Mouse (Mus musculus): ENCODE measurements around the gene Zfp26.

Gene Zfp26

DNA sequence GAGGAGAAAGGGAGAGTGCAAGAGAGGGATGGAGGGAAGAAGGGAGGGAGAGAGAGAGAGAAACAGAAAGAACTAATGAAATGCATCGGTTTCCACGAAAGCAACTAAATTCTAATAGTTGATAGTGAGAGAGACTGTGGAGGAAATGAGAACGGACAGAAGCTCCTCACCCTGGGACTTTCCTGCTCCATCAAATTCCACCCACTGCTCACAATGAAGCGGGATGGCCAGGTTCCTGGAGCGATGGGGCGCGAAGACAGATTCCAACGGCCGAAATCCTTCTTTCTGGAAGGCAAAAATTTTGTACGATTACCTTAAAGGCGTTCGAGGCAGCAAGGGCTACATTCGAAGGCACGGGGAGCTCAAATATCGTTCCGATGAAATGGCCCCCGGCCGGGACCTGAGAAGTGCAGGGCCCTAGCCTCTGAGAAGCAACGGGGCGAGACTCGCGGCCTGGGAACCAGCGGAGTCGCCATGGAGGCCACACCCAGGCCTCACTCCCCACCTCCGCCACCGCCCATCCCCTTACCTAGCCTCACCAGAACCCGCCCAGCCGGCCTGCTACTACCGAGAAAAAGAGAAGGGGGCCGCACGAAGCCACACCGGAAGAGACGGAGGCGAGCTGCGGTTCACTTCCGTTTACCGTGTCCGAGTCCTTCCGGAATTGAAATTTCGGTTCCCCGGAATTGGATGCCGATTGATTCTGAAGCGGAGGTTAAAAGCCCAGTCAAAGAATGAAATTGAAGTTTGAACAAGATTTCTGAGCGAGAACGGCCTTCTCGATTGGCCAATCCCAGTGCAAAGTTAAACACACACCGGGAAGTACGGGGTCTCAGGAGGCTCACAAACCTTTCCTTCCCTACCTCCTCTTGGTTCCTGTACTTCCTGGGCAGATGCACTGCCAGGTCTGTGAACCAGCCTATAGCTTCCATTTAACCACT lies at the start of gene Zfp26:
Zfp26 (minus strand) TSS at position 786 of the 941 bp plus-strand sequence.
- DNase-seq (ENCODE audit: low spot score in 2 of 2), result peak; percentile 69 to 77

DNA sequence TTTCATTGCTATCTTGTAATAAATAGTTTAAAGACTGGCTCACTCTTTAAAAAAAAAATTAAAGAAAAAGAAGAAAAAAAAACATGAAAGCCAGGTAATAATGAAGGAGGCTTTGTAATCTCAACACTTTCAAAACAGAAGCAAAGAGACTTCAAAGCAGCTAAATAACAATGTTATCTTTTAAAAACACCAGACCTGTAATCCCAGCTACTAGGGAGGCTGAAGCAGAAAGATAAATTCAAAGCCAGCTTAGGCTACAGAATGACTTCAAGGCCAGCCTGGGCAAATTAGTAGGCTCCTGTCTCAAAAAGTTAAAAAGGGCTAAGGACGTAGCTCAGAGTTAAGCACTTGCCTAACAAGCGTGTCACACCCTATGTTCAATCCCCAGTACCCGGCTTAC lies 49.7 kb upstream of the Zfp26 start:
- DNase-seq (ENCODE audit: low spot score in 2 of 2), result no peak

- DNase-seq (ENCODE audit: low spot score in 2 of 2), result no peak
Measured at GRCm38 (mm10) chr9:20504801-20505200, 44.8 kb upstream of the Zfp26 start.

DNA sequence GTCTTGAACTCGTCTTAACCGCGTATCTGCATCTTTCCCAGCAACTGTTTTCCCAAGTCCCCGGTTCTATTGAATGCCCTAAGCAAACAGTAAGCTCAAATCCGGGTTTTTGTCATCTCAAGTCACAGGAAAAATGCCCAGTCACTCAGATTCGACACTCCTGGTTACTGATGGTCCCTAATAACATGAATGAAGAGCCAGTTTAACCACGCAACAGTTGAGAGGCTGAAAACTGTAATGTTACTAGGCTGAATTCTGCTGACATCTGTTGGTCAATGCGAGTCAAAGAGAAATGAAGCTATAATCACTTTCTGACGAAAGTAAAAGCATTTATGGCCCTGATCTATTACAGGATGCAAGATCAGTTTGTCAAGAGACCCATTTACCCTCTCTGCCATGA lies 33.3 kb upstream of the Zfp26 start:
- no peak for DNase-seq (ENCODE audit: low spot score in 2 of 2)

- DNase-seq (ENCODE audit: low spot score in 2 of 2), result peak; percentile 83 to 91
Measured at GRCm38 (mm10) chr9:20492527-20493233, 32.7 kb upstream of the Zfp26 start, which contains the start of gene Zfp426. Gene Zfp426 (minus strand): TSS chr9:20492746.

GRCm38 (mm10) chr9:20491858-20492526 lies 32.0 kb upstream of the Zfp26 start:
- DNase-seq (ENCODE audit: low spot score in 2 of 2), result no peak

DNA sequence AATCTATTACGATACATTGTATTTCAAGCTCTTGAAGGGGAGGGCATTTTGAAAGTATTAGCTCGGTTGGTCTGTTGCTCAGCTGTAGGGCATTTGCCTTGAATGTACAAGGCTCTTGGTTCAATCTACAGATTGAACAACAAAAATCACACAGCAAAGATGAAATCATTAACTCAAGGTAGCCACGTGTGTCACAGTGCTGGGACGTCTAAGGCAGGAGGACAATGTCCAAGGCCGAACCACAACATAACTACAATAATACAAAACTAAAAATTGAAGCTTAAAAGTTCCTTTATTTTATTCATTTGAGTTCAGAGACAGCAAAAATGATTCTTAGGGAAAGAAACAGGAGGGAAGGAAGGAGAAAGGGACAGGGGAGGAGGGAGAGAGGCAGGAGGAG lies 29.6 kb upstream of the Zfp26 start:
- DNase-seq (ENCODE audit: low spot score in 2 of 2), result no peak

GRCm38 (mm10) chr9:20479396-20479795 lies 19.4 kb upstream of the Zfp26 start:
- DNase-seq (ENCODE audit: low spot score in 2 of 2), result no peak

- DNase-seq (ENCODE audit: low spot score in 2 of 2), result no peak
Measured at GRCm38 (mm10) chr9:20476632-20477031, 16.7 kb upstream of the Zfp26 start.

GRCm38 (mm10) chr9:20466761-20467442 lies 6.9 kb upstream of the Zfp26 start:
- peak; percentile 34 to 71 for DNase-seq (ENCODE audit: low spot score in 2 of 2)

DNA sequence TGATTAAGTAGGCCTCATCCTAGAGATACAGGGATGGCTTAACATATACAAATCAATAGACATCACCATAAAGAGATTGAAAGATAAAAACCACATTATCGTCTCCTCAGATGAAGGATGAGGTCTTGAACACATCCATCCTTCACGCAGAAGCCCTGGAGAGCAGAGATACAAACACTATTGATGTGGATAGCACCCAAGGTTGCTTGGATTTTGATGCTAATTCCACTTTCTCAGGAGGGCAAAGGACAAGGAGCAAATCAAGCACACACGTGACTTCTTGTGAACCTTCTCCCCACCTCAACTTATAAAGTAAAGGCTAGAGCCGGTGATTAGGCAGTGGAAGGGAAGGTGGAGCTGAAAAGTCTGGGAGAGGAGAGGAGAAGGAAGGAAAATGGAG lies 6.3 kb downstream of the Zfp26 start:
- no peak for DNase-seq (ENCODE audit: low spot score in 2 of 2)

GRCm38 (mm10) chr9:20451493-20451892 lies 8.5 kb downstream of the Zfp26 start:
- DNase-seq (ENCODE audit: low spot score in 2 of 2), result no peak

DNA sequence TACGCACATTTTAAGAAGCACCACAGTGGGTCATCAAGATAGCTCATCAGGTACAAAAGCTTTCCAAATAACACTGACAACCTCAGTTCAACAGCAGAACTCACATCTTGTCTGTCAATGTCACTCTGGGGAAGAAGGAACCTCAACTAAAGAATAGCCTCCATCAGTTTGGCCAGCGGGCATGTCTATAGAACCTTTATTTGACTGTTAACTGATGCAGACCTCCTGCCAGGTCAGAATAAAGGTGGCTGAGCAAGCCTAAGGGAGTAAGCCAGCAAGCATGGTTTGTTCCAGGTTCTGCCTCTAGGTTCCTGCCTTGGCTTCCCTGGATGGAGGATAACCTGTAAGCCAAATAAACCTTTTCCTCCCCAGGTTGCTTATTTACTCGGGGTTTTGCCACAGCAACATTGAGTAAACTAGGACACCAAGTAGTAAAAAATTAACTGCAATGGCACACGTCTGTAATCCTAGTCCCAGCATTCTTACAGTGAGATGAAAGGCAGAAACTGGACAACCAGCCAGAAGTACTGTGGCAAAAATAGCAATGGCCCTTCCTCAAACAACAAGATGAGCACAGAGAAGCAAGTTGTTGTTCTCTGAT lies 16.7 kb downstream of the Zfp26 start:
- no peak for DNase-seq (ENCODE audit: low spot score in 2 of 2)

- no peak for DNase-seq (ENCODE audit: low spot score in 2 of 2)
Measured at GRCm38 (mm10) chr9:20430004-20430403, 30.0 kb downstream of the Zfp26 start.

- DNase-seq (ENCODE audit: low spot score in 2 of 2), result no peak
Measured at GRCm38 (mm10) chr9:20411460-20411859, 48.5 kb downstream of the Zfp26 start.

DNA sequence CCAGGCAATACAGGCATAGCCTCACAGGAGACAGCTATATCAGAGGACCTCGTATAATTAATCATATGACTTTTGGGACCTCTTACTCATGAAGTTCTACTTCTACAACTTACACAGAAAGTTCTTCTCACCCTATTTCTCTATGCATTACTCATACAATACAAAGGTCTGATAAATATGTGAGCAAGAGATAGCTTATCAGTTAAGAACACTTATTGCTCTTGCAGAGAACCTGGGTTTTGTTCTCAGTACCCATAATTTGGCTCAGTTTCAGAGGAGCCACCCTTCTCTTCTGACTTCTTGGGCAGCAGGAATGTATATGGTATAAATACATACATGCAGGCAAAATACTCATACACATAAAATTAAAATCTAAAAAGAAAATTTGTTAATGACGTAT lies 50.6 kb downstream of the Zfp26 start:
- no peak for DNase-seq (ENCODE audit: low spot score in 2 of 2)

DNA sequence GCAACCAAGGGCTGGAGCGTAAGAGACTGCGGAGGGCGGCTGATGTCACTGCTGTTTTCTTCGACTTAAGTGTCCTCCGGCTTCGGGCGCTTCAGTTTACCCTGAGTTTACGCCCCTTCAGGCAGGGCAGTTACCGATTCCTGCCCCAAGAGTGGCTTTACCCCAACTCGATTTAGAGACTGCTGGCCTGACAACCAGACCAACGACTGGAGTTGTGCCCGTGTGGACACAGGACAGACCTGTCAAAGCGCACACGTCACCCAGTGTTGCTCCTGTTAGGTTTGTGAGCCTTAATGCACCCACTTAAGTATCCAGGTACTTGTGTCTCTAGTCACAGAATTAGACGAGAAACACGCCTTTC lies 74.6 kb downstream of the Zfp26 start:
- no peak for DNase-seq (ENCODE audit: low spot score in 2 of 2)

DNA sequence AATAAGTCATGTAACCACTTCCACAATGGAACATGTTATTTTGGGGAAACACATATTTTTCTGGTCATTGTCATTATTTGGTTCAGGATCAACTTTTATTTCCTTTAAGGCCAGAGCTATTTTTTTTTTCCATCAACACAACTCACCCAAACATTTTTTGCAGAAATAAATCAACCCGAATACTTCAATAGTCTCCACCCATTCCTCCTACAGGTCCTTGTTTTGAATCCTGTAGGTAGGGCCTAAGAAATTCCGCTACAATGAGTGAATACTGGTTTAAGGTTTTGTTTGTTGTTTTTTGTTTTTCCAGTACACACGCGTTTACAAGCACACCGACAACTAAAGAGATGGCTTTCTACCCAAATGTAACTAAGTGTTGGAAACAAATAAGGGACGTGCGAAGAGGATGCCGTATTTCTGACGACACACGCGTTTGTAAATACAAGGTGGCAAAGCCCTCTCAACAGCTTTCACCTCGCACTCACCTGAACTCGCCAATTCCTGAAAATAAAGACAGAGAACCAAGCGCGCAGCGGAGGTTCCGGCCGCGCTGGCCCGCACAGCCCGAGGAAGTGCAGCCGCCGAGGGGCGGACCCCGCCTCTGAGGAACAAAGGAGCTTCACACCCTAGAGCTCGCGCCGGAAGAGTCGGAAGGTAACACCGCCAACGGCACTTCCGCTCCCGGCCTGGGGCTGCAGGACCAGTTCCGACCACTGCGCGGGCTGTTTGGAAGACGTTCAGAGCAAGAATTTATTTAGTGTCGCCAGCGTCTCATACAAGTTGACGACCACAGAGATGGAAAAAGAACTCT lies 75.2 kb downstream of the Zfp26 start, which contains the start of gene Zfp560:
Zfp560 (minus strand) TSS at position 646 of the 811 bp plus-strand sequence.
- peak; percentile 82 to 90 for DNase-seq (ENCODE audit: low spot score in 2 of 2)

- DNase-seq (ENCODE audit: low spot score in 2 of 2), result no peak
Measured at GRCm38 (mm10) chr9:20383659-20384058, 76.3 kb downstream of the Zfp26 start.

All from spleen, postnatal 10 days (tissue).